Mouse (Mus musculus) macrophage (primary cell): ENCODE results near the gene Pglyrp4. TPM values are rescaled to one million over a fixed set of nuclear protein-coding genes. Genes with fewer than 3 reads are reported as not detected.
"Not testable (repeated sequence)": the region's sequence is repeated elsewhere in the genome, so short reads cannot be mapped to it uniquely, and the experiment has no call there.

Experiments
- H3K27ac ChIP-seq: fragments of 350-480 bp; formaldehyde crosslinking; 2 replicates; pipeline ENCODE4 v1.9.0; 2021
- H3K36me3 ChIP-seq: fragments of 350-480 bp; formaldehyde crosslinking; 2 replicates; pipeline ENCODE4 v1.9.0; 2021; ENCODE audit errors: inconsistent target
- H3K4me3 ChIP-seq: fragments of 350-480 bp; formaldehyde crosslinking; 2 replicates; pipeline ENCODE4 v1.9.0; 2021; ENCODE audit errors: inconsistent target
- H3K79me2 ChIP-seq: fragments of 350-480 bp; formaldehyde crosslinking; 2 replicates; pipeline ENCODE4 v1.9.0; 2021; ENCODE audit errors: inconsistent target
- WGBS: methylation state at CpG from one replicate; pipeline ENCODE4 v1.1.7; 2026; ENCODE audit warnings: inconsistent platforms; ENCODE audit not compliant: missing documents; 5-methylcytosine and 5-hydroxymethylcytosine counted together
- polyA plus RNA-seq: library from polyadenylated mRNA; stranded (reverse); fragments of 250-400 nt; gene quantifications from 3 replicates; pipeline ENCODE4 v1.2.4, GENCODE M21; 2018; ENCODE audit warnings: inconsistent platforms
- total RNA-seq, 78 experiments: library from RNA; depleted of rRNA; stranded (reverse); fragments of 250-400 nt; gene quantifications; 1 replicate in 9 of 78; 2 replicates in 24 of 78; 3 replicates in 43 of 78; 4 replicates in 2 of 78; pipeline ENCODE4 v1.2.4; 2018; ENCODE audit warnings: inconsistent platforms in 56 of 78

Pglyrp4 gene
- not detected for total RNA-seq (2018; cell fraction: chromatin; rRNA removed)
- total RNA-seq (2018; cell fraction: cytosol; rRNA removed), result not detected
- not detected for total RNA-seq (2018; cell fraction: nucleus; rRNA removed)
- polyA plus RNA-seq, result not detected in 3 replicates

DNA sequence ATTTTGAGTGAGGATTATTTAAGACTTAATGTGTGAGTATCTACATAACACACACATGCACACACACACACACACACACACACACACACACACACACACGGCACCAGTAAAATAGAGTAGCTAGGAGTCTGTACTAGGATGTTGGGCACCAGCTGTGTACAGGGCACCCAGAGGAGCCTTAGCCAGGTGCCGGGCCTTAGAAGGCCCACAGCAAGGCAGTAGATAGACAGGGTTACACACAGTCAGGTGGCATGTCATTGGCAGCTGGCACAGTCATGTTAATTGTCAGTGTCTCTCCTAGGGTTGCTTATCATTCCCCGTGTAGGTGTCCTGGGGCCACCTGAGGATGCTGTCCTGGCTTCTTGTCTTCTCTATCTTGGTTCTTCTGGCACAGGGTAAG is at the start of gene Pglyrp4:
Gene Pglyrp4, plus strand, starts transcription at position 301 of the 400 bp plus-strand sequence.
- Histone ChIP-seq H3K4me3 (no peak within 1 kb of the TSS), H3K36me3 (no peaks in the 10 kb centered on the region), H3K79me2 (no peaks in the 10 kb centered on the region), H3K27ac (no peak within 1 kb of the TSS)
- WGBS, result 90% methylated on average over 3 of the region's 3 CpGs

- WGBS, result 13% methylated on average over 3 of the region's 3 CpGs
- H3K27ac ChIP-seq, result no peak overlapping the region
These were observed 48.0 kb upstream of the Pglyrp4 start for GRCm38 (mm10) chr3:90678656-90679055.

GRCm38 (mm10) chr3:90683929-90684328 is 42.8 kb upstream of the Pglyrp4 start:
- no peaks in the 10 kb centered on the region for H3K79me2 ChIP-seq
- no peak overlapping the region for H3K27ac ChIP-seq
- WGBS, result 92% methylated on average over 3 of the region's 3 CpGs
- H3K4me3 ChIP-seq, result no peak overlapping the region
- no peaks in the 10 kb centered on the region for H3K36me3 ChIP-seq

More at GRCm38 (mm10) chr3:90678656-90679055, 48.0 kb upstream of the Pglyrp4 start:
- Histone ChIP-seq H3K4me3 (no peak overlapping the region), H3K36me3 (no peaks in the 10 kb centered on the region), H3K79me2 (no peaks in the 10 kb centered on the region)

GRCm38 (mm10) chr3:90686835-90687234 is 39.9 kb upstream of the Pglyrp4 start:
- H3K4me3 ChIP-seq, result no peak overlapping the region
- H3K79me2 ChIP-seq, result no peaks in the 10 kb centered on the region
- no peaks in the 10 kb centered on the region for H3K36me3 ChIP-seq
- WGBS, result 19% methylated on average over 2 of the region's 2 CpGs
- no peak overlapping the region for H3K27ac ChIP-seq

GRCm38 (mm10) chr3:90693496-90693895 is 33.2 kb upstream of the Pglyrp4 start:
- H3K79me2 ChIP-seq, result no peaks in the 10 kb centered on the region
- 38% methylated on average over 2 of the region's 2 CpGs for WGBS
- H3K36me3 ChIP-seq, result no peaks in the 10 kb centered on the region
- H3K27ac ChIP-seq, result no peak overlapping the region
- H3K4me3 ChIP-seq, result no peak overlapping the region

- WGBS, result 49% methylated on average over 3 of the region's 3 CpGs
- H3K27ac ChIP-seq, result no peak within 1 kb of the TSS
- no peaks in the 10 kb centered on the region for H3K79me2 ChIP-seq
- H3K36me3 ChIP-seq, result no peaks in the 10 kb centered on the region
- H3K4me3 ChIP-seq, result no peak within 1 kb of the TSS
These were observed 31.1 kb upstream of the Pglyrp4 start, which contains the start of gene S100a9 for GRCm38 (mm10) chr3:90695613-90696012. Gene S100a9 (minus strand): TSS chr3:90695721.

DNA sequence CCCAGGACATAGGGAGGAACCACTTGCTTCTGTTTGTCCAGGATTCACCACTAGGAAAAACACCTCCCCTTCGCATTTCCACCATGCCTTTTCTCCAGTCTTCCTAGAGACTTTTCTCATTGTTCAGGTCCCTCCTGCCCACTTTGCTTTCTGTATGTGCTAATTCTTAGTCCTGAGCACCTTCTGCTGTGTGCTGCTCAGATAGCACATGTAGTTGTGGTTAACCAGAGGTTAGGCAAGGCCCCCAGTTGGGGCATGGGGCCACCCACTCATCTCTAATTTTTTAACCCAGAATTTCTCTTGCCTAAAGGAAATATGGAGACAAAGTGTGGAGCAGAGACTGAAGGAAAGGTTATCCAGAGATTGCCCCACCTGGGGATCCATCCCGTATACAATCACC is 24.5 kb upstream of the Pglyrp4 start:
- H3K4me3 ChIP-seq, result no peak overlapping the region
- H3K27ac ChIP-seq, result no peak overlapping the region
- no peaks in the 10 kb centered on the region for H3K79me2 ChIP-seq
- no peaks in the 10 kb centered on the region for H3K36me3 ChIP-seq
- 89% methylated on average over 2 of the region's 2 CpGs for WGBS

- H3K36me3 ChIP-seq, result no peaks in the 10 kb centered on the region
- no peak overlapping the region for H3K4me3 ChIP-seq
- 10% methylated on average over 4 of the region's 4 CpGs for WGBS
- no peak overlapping the region for H3K27ac ChIP-seq
- H3K79me2 ChIP-seq, result no peaks in the 10 kb centered on the region
These were observed 18.0 kb upstream of the Pglyrp4 start for GRCm38 (mm10) chr3:90708523-90709202.

- 40% methylated on average over 12 of the region's 12 CpGs for WGBS
- no peak overlapping the region for H3K4me3 ChIP-seq
These were observed 16.9 kb upstream of the Pglyrp4 start for GRCm38 (mm10) chr3:90709591-90710460.

GRCm38 (mm10) chr3:90749658-90750057 is 23.0 kb downstream of the Pglyrp4 start:
- Histone ChIP-seq H3K36me3 (no peaks in the 10 kb centered on the region), H3K27ac (no peak overlapping the region), H3K79me2 (no peaks in the 10 kb centered on the region), H3K4me3 (no peak overlapping the region)
- WGBS, result 92% methylated on average over 1 of the region's 1 CpGs

More at GRCm38 (mm10) chr3:90709591-90710460, 16.9 kb upstream of the Pglyrp4 start:
- Histone ChIP-seq H3K27ac (no peak overlapping the region), H3K36me3 (no peaks in the 10 kb centered on the region), H3K79me2 (no peaks in the 10 kb centered on the region)

- H3K27ac ChIP-seq, H3K4me3 ChIP-seq, H3K79me2 ChIP-seq, H3K36me3 ChIP-seq: not testable (repeated sequence)
- no CpG with 5 or more reads among the region's 1 CpGs for WGBS
These were observed 51.1 kb downstream of the Pglyrp4 start, which contains the start of gene Gm5849 for GRCm38 (mm10) chr3:90777776-90778175. Gene Gm5849 (minus strand): TSS chr3:90777876.

Other genes with a start within 250 kb of the Pglyrp4 start
- 56.7 to 92.3 TPM (median 76.9 TPM) in 3 replicates for gene Snapin, start 235.9 kb upstream of the Pglyrp4 start, polyA plus RNA-seq
- gene Chtop, start 217.4 kb upstream of the Pglyrp4 start, polyA plus RNA-seq, result 50.7 to 64.7 TPM (median 57.9 TPM) in 3 replicates
- gene S100a1, start 212.5 kb upstream of the Pglyrp4 start, polyA plus RNA-seq, result 229 to 857 TPM (median 718 TPM) in 3 replicates
- 61.0 to 85.4 TPM (median 63.2 TPM) in 3 replicates for gene S100a13, start 212.5 kb upstream of the Pglyrp4 start, polyA plus RNA-seq
- gene S100a14, start 200.1 kb upstream of the Pglyrp4 start, polyA plus RNA-seq, result not detected in 3 replicates
- gene S100a16, start 189.7 kb upstream of the Pglyrp4 start, polyA plus RNA-seq, result not detected in 3 replicates
- gene S100a3, start 166.3 kb upstream of the Pglyrp4 start, polyA plus RNA-seq, result not detected in 3 replicates
- gene S100a2, start 136.7 kb upstream of the Pglyrp4 start, polyA plus RNA-seq, result not detected in 3 replicates
- gene Gm42674, start 125.0 kb upstream of the Pglyrp4 start, polyA plus RNA-seq, result not detected in 3 replicates
- 174 to 303 TPM (median 196 TPM) in 3 replicates for gene S100a4, start 123.1 kb upstream of the Pglyrp4 start, polyA plus RNA-seq
- not detected in 3 replicates for gene S100a5, start 118.4 kb upstream of the Pglyrp4 start, polyA plus RNA-seq
- gene S100a6, start 114.0 kb upstream of the Pglyrp4 start, polyA plus RNA-seq, result 41.2 to 308 TPM (median 103 TPM) in 3 replicates
- not detected in 3 replicates for gene S100a7a, start 72.9 kb upstream of the Pglyrp4 start, polyA plus RNA-seq
- gene S100a8, start 57.9 kb upstream of the Pglyrp4 start, polyA plus RNA-seq, result 14.4 to 117 TPM (median 83.6 TPM) in 3 replicates
- gene S100a9, start 31.2 kb upstream of the Pglyrp4 start, polyA plus RNA-seq, result 23.9 to 259 TPM (median 111 TPM) in 3 replicates
- not detected in 3 replicates for gene Gm5849, start 51.0 kb downstream of the Pglyrp4 start, polyA plus RNA-seq